Mouse (Mus musculus): ENCODE data around the gene T2.

DNA sequence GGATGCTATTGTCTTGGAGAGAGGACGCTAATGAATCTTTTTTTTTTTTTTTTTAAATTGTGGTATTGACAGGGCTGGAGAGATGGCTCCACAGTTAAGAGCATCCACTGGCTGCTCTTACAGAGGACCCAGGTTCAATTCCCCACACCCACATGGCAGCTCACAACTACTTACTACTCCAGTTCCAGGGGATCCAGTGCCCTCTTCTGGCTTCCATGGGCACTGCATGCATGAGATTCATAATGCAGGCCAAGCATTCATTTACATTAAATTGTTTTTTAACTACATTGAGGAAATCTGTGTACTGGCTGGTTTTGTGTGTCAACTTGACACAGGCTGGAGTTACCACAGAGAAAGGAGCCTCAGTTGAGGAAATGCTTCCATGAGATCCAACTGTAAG, 64.9 kb downstream of the T2 start:
- no peak for TF ChIP-seq POLR2A (IDR thresholded peaks at IDR 0.05; ENCODE audit: borderline replicate concordance, low read depth, low read length)
- TF ChIP-seq CTCF (IDR thresholded peaks at IDR 0.05; ENCODE audit: low read depth, low read length) = no peak
